In genomic region chr4:55351037-55351436, GRCm38 (mm10) we compare ENCODE assay signal across 8 mouse cellular contexts. TPM values are rescaled to one million over a fixed set of nuclear protein-coding genes. Genes with fewer than 3 reads are reported as not detected.
DNase-seq lines count a peak whose midpoint lies in the region; ATAC-seq and TF ChIP-seq lines count a peak whose summit lies in the region.

No protein-coding gene starts in this region.

- H3K27ac ChIP-seq in liver, adult 2 months (replicated peaks; ENCODE audit: insufficient read depth, low read depth, low read length), result peak overlapping the region; percentile 96; the same call in 1 of the 2 replicates
- no peak overlapping the region for H3K27ac ChIP-seq in embryonic facial prominence, embryonic 13.5 days
- H3K27ac ChIP-seq in intestine, embryonic 14.5 days (ENCODE audit: low read depth), result 0 out of 2 replicates have a peak overlapping the region, but pooled peaks have one; percentile 87

- WGBS in liver, adult 2 months, result 4% methylated on average over 12 of the region's 12 CpGs
- WGBS in embryonic facial prominence, embryonic 13.5 days, result 6% methylated on average over 12 of the region's 12 CpGs
- WGBS in intestine, embryonic 14.5 days, result 15% methylated on average over 12 of the region's 12 CpGs

- peaks cover 29% of the 10 kb centered on the region for H3K4me1 ChIP-seq in liver, adult 2 months (ENCODE audit: control insufficient read depth, insufficient read depth, low read length)
- peaks cover 19% of the 10 kb centered on the region for H3K4me1 ChIP-seq in embryonic facial prominence, embryonic 13.5 days
- peaks cover 12% of the 10 kb centered on the region for H3K4me1 ChIP-seq in intestine, embryonic 14.5 days (replicated peaks; ENCODE audit: control insufficient read depth, insufficient read depth, low read length)

- H3K9me3 ChIP-seq in embryonic facial prominence, embryonic 13.5 days, result no peaks in the 10 kb centered on the region
- no peaks in the 10 kb centered on the region for H3K9me3 ChIP-seq in intestine, embryonic 14.5 days (ENCODE audit: control insufficient read depth, low read length)

- ATAC-seq in embryonic facial prominence, embryonic 13.5 days (ENCODE audit: insufficient number of reproducible peaks, insufficient read depth, low FRiP score, low TSS enrichment, low read depth), result no peak
- ATAC-seq in intestine, embryonic 14.5 days (replicated peaks; ENCODE audit: low FRiP score, low TSS enrichment, low read depth), result no peak

- H3K4me3 ChIP-seq in liver, adult 2 months (ENCODE audit: insufficient read depth, low read depth, low read length), result peak overlapping the region; percentile 92
- H3K4me3 ChIP-seq in embryonic facial prominence, embryonic 13.5 days, result peak overlapping the region; percentile 99
- peak overlapping the region; percentile 98 for H3K4me3 ChIP-seq in intestine, embryonic 14.5 days (ENCODE audit: low read depth, low read length)
- peak overlapping the region; percentile 70 for H3K4me3 ChIP-seq in myocyte

- H3K36me3 ChIP-seq in liver, adult 2 months (ENCODE audit: control insufficient read depth, insufficient read depth, low read length), result no peaks in the 10 kb centered on the region; the same call in 1 of the 2 replicates
- no peaks in the 10 kb centered on the region for H3K36me3 ChIP-seq in embryonic facial prominence, embryonic 13.5 days
- H3K36me3 ChIP-seq in intestine, embryonic 14.5 days (ENCODE audit: control insufficient read depth, insufficient read depth, low read length), result no peaks in the 10 kb centered on the region
- no peaks in the 10 kb centered on the region for H3K36me3 ChIP-seq in myocyte (ENCODE audit: control insufficient read depth, insufficient read depth)

- DNase-seq in liver, adult 2 months (ENCODE audit: extremely low read depth, low read depth, low spot score), result no peak
- DNase-seq in liver, result no peak
- no peak for DNase-seq in intestine, embryonic 14.5 days (ENCODE audit: low spot score)
- no peak for DNase-seq in testis, postnatal 14 days (ENCODE audit: low spot score)
- no peak for DNase-seq in cerebellum, postnatal 36 days
- DNase-seq in embryo, embryonic 11 days, result no peak

- peak overlapping the region; percentile 96 for H3ac ChIP-seq in myocyte (ENCODE audit: control insufficient read depth, insufficient read length)

- peak overlapping the region; percentile 90 for H3K9ac ChIP-seq in liver, adult 2 months (ENCODE audit: low read depth, low read length)
- peak overlapping the region; percentile 98 for H3K9ac ChIP-seq in embryonic facial prominence, embryonic 13.5 days
- H3K9ac ChIP-seq in intestine, embryonic 14.5 days (ENCODE audit: low read length), result peak overlapping the region; percentile 95

- H3K79me2 ChIP-seq in liver, adult 2 months (ENCODE audit: control insufficient read depth, insufficient read depth, low read length), result peaks cover 25% of the 10 kb centered on the region
- peaks cover 61% of the 10 kb centered on the region for H3K79me2 ChIP-seq in myocyte (ENCODE audit: control insufficient read depth, insufficient read depth)

- TF ChIP-seq CTCF in liver, adult 2 months (IDR thresholded peaks at IDR 0.05; ENCODE audit: low read depth, low read length), result no peak

- no peak for TF ChIP-seq POLR2A in liver, adult 2 months (IDR thresholded peaks at IDR 0.05; ENCODE audit: extremely low read depth, insufficient read depth, low read length)
- TF ChIP-seq POLR2A in myocyte (IDR thresholded peaks at IDR 0.05; ENCODE audit: insufficient read length, low read depth), result no peak

- H3K27me3 ChIP-seq in liver, adult 2 months (ENCODE audit: control insufficient read depth, insufficient read depth, low read length), result no peaks in the 10 kb centered on the region
- no peaks in the 10 kb centered on the region for H3K27me3 ChIP-seq in embryonic facial prominence, embryonic 13.5 days
- H3K27me3 ChIP-seq in intestine, embryonic 14.5 days (replicated peaks; ENCODE audit: control insufficient read depth, insufficient read depth, low read length), result no peaks in the 10 kb centered on the region
- H3K27me3 ChIP-seq in myocyte (ENCODE audit: control insufficient read depth, insufficient read depth, insufficient read length), result no peaks in the 10 kb centered on the region

- peak overlapping the region; percentile 69 for H3K4me2 ChIP-seq in embryonic facial prominence, embryonic 13.5 days
- peak overlapping the region; percentile 59 for H3K4me2 ChIP-seq in intestine, embryonic 14.5 days (ENCODE audit: low read length)
- peak overlapping the region; percentile 80 for H3K4me2 ChIP-seq in myocyte (ENCODE audit: low read depth)

TF ChIP-seq in myocyte, 11 proteins besides CTCF, POLR2A, EP300 and RAD21:
- TF ChIP-seq MYOD1 (IDR thresholded peaks at IDR 0.05; ENCODE audit: control insufficient read depth in 1 of 3, insufficient read length in 2 of 3, low read depth in 2 of 3) (no peak), TCF12 (IDR thresholded peaks at IDR 0.05; ENCODE audit: insufficient read depth, poor library complexity, severe bottlenecking) (no peak), MYOG (IDR thresholded peaks at IDR 0.05; ENCODE audit: control insufficient read depth in 1 of 3, insufficient read depth in 1 of 3, insufficient read length in 2 of 3, low read depth in 2 of 3) (no peak), MAX (IDR thresholded peaks at IDR 0.05; ENCODE audit: low read depth) (no peak), CEBPB (IDR thresholded peaks at IDR 0.05; ENCODE audit: insufficient read depth, poor library complexity, severe bottlenecking) (no peak), USF1 (IDR thresholded peaks at IDR 0.05; ENCODE audit: low read depth) (no peak), REST (IDR thresholded peaks at IDR 0.05; ENCODE audit: insufficient read depth, insufficient read length) (no peak), POLR2AphosphoS2 (IDR thresholded peaks at IDR 0.05; ENCODE audit: insufficient read length, low read depth) (no peak), E2F4 (IDR thresholded peaks at IDR 0.05; ENCODE audit: insufficient read depth) (no peak), TCF3 (IDR thresholded peaks at IDR 0.05; ENCODE audit: insufficient read length, low read depth) (no peak), SRF (IDR thresholded peaks at IDR 0.05; ENCODE audit: control insufficient read depth, insufficient read length, low read depth) (no peak)

RNA-seq across cellular contexts. Expression of gene Rad23b, which starts 1.2 kb away (rescaled TPM):
- 99.7 and 101 TPM in 2 replicates for total RNA-seq in liver, adult 2 months (2014; rRNA removed)
- 250 and 257 TPM in 2 replicates for polyA plus RNA-seq in liver, adult 2 months (2012; rRNA removed)
- polyA plus RNA-seq in embryonic facial prominence, embryonic 13.5 days (2015; fragmentation: Nextera tagmentation; extraction: Ambion mirVana), result 83.1 and 86.4 TPM in 2 replicates
- 70.6 and 70.8 TPM in 2 replicates for polyA plus RNA-seq in intestine, embryonic 14.5 days (2014; fragmentation: Nextera tagmentation; extraction: Ambion mirVana)
- polyA plus RNA-seq in myocyte (2012; fragmentation: generic; extraction: Trizol), result 165 TPM
